Mouse (Mus musculus): Measurements from ENCODE around the gene Rnf19b.

Rnf19b gene

DNA sequence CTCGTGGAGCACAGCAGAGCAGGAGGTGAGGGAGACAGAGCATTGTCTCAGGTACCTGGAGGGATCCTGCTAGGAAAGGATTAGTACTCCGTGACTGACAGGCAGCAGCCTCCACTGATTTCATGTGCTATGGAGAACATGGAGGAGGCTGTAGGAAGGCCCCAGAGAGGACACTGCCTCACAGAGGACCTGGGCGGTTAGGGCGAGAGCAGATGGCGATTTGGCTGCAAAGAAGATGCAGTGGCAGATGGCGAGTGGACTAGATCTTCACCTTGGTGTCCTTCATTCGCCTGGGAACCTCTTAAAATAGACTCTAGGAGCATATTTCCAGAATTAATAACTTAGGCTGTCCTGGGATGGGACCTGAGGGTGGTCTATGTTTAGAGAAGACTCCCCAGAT lies 23.0 kb downstream of the Rnf19b start:
- DNase-seq, result no peak

DNA sequence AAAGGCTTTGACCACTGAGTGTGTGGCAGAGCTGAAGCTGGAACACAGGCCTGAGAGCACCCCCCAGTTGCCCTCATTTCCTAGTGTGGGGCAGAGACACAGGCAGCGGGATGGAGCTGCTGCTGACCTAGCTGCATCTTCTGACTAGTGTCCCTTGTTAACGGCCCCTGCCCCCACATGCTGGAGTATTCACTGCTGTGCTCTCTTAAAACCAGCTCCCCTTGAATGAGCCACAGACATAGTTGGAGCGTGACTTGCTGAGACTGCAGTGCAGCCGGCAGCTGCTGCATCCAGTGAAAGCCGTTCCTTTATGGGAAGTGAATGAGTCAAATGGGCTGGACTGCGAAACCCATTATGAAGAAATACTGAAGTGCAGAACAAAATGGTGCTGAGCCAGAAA lies 23.4 kb downstream of the Rnf19b start:
- DNase-seq, result no peak

DNA sequence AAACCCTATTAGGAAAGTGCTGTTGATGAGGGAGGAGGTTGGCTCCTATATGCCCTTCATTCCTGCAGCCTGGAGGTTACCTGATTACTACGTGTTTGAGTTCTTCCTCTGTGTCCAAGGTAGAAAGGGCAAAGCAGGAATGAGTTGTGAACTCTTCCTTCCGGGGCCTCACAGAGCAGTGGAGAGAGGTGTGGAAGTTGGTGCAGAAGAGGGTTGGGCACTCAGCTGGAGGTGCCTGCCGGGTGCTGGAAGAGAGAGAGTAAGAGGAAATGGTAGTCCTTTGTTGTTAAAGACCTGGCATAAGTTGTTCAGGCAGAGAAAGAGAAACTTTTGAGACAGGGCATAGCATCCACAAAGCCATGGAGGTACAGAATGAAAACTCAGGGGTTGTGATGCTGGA lies 23.9 kb downstream of the Rnf19b start:
- no peak for DNase-seq

DNA sequence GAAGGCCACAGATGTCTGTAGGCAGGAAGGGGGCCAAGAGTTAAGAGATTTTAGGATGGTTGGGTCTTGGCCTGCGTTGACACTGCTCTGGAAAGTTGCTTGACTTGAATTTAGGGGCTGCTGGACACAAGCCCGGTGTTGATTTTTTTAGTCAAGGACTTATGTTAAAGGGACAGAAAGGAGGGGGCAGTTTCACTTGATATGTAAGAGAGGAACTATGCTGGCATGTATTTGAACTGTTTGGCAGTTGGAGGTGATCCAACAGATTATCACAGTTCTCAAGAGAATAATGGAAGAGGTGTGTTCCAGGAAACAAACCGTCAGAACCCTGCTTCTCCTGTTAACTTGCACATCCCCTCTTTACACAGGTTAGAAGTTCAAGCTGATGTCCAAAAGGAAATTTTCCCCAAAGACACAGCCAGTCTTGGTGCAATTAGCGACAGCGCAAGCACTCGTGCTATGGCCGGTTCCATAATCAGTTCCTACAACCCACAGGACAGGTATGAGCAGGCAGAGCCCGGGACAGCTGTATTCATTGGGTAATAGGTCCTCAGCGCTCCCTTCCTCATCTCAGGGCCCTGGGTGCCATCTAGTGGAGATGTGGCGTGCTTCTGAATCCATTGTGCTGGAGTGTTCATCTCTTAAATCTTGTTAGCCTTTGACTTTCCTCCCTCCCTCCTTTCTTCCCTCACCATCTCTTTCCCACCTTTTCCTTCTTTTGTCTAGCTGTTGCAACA lies 24.5 kb downstream of the Rnf19b start:
- DNase-seq, result peak; percentile 82 to 85

DNA sequence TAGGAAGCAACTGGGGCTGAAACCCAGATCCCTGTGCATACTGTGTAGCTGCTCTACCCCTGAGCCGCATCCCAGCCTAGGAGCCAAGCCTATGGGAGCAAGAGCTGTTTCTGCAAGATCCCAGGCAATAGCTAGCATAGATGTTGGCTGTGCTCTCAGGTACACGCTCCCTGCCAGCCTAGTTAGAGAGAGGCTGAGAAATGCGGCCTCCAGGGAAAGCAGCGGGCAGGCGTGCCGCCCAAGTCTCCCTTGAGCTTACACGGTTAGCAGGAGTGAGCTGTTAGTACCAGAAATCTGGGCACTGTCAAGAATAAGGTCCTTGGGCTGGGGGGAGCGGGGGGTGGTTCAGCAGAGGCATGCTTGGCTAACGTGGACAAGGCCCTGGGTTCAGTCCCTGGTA lies 26.8 kb downstream of the Rnf19b start:
- no peak for DNase-seq

DNA sequence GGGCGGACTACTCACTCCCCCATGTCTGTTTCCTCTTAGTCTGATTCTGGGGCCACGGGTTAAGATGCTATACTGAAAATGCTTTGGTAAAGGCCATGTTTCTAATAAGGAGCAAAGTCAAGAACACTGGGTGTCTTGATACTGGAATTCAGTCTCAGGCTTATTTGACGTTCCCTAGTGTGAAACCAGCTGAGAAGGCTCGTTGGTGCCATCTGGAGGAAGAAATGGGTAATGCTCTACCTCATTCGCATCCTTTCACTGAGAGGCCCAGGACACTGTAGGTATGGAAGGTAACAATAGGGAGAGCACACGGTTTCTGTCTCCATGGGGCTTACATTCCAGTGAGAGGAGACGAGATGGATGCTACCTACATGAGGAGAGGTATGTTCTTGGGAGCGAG lies 28.0 kb downstream of the Rnf19b start:
- peak; percentile 82 to 84 for DNase-seq

DNA sequence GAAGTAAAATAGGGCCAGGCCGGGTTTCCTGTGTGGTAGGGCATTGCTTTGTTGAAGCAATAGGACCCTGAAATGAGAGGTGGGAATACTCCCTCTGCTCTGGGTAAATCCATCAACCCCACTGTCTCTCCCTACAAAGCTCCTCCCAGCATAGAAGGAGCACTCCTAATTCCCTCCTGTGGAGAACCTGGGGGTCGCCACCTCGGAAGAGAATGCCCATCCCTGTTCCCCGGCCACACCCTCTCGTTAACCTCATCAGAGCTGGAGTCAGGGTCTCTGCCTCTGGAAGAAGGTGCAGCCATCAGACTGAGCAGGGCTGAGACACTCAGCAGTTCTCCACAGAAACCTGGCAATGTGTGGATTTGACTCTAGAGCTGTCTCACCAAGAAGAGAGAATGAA lies 29.8 kb downstream of the Rnf19b start:
- no peak for DNase-seq

DNA sequence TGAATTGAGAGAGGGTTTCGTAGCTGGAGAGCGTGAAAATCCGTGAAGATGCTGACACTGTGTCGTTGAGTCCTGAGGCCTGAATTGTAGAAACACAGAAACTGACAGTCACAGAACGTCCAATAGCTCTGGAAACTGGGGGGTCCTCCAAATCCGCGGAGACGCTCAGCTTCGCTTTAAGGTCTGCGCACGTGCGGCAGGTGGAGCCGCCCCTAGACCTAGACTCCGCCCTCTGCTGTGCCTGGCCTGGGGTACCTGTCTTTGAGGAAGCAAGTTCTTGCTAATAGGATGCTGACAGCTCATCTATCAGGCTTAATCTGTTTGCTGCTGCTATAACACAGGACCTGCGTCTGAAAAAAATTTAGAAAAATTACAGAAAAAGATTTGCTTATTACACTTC lies 37.2 kb downstream of the Rnf19b start:
- peak; percentile 35 to 45 for DNase-seq

DNA sequence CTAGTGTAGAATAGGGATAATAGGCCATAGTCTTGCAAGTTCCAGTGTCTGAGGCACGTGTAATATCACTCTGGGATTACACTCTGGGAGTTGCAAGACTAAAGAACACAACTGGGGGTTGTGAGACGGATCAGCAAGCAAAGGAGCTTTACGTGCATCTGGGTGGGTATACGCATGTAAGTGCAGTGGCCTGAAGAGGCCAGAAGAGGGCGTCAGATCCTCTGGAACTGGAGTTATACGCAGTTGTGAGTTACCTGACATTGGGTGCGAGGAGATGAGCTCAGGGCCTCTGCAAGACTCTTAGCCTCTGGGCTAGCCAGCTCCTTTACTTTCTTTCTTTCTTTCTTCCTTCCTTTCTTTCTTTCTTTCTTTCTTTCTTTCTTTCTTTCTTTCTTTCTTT lies 38.9 kb downstream of the Rnf19b start:
- DNase-seq, result no peak

DNA sequence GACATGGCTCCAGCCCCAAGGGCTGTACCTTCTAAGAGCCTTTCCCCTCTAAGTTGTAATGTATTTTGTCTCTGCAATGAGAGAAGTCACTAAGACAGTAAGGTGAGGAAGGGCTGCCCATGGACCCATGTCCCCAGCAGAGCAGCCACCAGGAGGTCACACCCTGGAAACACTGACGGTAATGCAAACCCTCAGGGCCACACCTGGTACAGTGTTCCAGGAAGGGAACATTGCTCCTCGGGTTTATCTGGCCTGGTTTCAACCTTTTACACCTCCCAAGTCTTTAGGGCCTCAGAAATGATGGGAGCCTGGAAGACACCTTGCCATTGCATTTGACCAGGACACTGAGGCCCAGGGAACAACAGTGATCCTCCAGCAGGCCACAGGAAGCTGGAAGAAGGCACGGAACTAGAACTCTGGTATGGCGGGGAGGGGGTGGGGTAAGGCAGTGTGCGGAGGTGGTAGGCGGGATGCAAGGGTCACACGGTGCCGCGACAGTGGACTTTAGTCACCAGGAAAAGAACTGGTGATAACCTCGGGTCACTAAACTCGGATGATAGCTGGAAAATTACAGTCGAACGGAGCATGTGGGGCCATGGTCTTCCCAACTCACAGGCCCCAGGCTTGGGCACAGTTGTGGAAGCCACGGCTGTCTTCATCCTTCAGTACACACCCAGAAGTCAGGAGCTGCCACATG lies 44.2 kb downstream of the Rnf19b start:
- DNase-seq, result no peak

DNA sequence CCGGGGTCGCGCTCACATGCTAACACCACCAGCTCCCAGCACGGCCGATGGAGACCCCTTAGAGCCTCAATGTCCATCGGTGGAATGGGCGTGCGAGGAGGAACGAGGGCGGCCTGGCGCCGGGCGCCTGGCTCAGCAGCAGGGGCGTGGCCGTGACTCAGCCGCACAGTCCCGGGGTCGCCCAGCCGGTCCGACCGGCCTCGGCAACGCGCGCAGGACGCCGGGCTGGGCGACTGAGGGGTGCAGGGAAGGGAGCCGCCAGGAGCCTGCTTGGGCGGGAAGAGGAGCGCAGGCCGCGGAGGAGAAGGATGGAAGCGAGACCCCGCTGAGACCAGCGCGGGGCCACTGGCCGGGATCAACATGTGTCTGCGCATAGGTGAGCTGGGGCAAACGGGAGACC lies 47.3 kb downstream of the Rnf19b start, which contains the start of gene Tmem54:
TSS of gene Tmem54 (plus strand) at position 193 of the 400 bp plus-strand sequence.
- no peak for DNase-seq

DNA sequence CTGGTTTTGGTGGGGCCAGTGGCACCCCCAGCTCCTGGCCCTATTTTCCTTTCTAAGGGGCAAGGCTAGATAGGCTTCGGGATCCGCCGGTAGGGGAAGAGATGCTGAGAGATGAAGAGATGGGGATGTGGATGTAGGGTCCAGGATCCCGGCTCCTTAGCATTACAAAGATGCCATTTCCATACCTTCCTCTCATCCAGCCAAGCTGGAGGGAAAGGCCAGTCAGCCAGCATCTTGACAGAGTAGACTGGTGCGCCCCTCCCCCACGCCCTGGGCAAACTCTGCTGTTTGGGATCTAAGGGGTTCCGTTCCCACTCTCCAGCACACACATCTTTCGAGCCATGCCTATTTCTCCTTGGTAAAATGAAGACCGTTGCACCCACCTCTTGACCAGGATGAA lies 48.0 kb downstream of the Rnf19b start:
- DNase-seq, result no peak

DNA sequence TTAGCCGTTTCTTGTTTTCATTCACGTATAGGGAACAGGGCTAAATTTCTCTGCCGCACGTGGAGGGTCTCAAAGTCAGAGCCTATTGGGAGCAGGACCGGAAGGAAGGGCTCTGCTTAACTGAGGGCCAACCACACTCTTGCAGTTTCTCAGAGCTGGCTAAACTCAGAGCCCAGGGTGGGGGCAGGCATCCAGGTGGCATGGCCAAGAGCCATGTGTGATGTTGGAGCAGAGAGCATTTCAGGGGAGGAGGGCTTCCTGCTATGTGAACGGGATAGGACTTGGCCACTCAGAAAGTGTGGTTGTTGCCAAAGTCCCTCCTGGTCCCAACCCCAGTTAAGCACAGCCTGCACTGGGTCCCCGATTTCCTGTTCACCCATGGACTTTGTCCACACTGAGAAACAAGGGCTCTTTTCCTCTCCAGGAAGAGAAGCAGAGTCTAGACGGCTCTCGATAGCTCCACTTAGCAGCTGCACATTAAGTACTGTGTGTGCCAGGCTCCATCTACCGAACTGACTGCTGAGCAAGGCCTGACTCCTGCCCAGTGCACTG lies 49.4 kb downstream of the Rnf19b start:
- DNase-seq, result no peak

DNA sequence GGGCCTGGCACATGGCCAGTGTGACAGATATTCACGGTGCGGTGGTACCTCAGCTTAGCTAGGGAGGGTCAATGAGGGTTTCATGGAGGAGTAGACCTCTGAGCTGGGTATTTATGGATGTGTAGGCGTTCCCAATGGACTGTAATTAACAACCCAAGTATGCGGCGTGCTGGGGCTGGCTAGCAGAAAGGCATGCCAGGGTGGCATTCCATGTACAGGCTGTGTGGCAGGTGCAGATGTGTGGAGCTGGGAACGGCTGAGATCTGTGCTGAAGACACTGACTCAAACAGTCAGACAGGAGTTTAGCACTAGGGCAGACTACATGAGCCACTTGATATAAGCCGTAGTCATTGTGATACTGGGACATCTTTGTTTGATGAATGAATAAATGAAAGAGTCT lies 50.6 kb downstream of the Rnf19b start:
- no peak for DNase-seq

DNA sequence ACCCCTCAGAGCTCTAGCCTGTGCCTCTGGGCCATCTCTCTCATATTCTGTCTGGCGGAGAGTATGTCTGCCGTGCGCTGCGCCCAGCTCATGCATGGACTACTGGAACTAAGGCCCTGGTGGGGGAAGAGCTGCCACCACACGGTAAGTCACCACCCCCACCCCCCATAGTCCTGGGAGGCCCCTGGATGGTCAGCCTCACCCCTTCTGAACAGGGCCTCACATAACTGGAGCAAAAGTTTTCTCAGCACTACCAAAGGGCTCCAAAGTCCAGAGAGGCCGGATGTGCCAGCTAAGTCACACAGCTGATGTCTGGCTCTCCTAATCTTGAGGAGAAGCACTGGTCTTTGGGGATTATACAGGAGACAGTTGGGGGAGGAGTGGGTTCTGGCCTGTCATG lies 52.7 kb downstream of the Rnf19b start:
- no peak for DNase-seq

DNA sequence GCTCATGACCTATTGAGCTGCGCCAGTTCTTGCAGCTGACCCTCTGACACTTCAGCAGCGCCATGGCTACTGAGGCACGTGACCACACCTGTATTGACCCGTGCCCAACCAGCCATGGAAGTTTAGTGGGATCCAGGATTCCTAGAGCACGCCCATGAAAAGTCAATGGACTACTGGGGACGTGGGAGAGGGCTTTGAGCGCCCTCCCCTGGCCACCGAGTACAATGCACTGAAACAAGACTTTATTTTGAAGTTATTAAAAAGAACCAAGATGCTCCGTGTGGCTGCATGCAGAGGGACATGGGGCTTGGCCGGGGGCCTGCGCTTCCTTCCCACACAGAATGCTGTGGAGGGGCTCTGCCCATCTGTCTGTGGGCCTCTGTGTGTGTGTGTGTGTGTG lies 53.3 kb downstream of the Rnf19b start:
- no peak for DNase-seq

DNA sequence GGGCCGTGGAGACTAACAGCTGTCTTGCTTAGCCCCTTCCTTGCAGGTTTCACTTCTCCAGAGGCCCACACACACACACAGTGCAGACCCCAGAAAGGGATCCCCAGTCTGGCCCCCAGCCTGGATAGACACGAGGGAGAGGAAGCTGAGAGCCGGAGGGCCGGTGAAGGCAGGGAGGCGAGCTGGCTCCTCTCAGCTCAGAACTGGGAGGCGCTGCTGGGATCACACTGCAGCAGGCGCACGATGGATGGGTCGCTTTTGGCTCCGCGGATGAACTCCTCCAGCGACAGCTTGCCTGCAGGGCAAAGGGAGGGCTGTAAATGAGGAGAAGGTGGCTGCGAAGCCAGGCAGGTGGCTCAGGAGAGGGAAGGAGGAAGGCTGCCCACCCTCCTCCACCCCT lies 54.2 kb downstream of the Rnf19b start:
- DNase-seq, result no peak

DNA sequence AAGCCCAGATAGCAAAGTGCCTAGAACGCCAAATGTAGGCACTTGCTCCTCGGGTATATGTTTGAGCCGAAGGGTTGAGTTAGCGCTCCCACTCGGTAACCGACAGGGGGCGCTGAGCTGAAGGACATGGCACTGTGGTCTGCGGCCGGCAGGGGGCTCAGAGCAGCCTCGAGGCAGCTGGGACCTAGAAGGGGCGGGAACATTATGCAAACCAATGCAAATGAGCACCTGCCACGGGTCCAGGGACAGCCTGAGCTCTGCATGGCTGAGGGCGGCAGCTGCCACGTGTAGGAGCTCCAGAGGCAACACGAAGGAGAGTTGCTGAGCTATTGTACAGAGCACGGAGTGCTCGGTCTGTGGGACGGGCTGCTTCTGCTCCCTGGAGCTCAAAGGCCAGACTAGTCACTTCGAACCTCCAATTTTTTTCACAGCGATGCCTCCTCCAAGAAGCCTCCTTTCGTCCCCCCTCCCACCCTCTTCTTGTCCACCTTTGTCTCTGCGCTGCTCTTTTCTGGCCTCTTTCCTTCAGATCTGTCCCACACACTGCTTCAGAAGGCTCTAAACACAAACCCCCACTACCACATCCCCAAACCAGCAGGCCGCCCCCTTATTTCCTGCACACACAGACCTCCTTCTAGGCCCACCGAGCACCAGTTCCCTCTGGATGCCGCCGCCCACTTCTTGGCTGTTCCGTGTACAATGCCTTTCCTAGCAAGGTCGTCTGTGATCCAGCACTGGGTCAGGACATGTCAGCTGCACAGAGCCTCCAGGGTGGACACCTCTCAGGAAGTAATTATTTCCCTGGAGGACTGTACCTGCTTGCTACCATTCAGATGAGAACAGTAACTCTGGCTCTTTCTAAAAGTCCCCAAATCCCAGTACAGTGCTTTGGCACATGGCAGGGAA lies 55.3 kb downstream of the Rnf19b start:
- peak; percentile 70 to 71 for DNase-seq

DNA sequence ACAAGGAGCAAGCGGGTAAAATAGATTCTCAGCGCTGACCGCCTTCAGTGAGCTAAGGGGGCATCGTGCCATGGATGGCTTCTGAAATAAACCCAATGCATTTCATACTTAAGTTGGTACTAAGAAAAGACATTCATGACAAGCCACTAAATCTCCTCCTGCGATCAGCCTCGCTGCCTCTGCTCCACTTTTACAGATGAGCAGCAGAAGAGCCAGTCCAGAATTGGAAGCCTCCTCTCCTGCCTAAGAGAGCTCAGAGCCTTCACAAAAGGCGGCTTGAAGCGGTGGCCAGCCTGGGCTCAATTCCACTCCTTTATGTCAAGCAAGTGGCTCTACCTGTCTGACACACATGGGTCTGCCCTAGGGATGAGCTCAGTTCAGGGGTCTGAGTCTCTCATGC lies 58.6 kb downstream of the Rnf19b start:
- no peak for DNase-seq

DNA sequence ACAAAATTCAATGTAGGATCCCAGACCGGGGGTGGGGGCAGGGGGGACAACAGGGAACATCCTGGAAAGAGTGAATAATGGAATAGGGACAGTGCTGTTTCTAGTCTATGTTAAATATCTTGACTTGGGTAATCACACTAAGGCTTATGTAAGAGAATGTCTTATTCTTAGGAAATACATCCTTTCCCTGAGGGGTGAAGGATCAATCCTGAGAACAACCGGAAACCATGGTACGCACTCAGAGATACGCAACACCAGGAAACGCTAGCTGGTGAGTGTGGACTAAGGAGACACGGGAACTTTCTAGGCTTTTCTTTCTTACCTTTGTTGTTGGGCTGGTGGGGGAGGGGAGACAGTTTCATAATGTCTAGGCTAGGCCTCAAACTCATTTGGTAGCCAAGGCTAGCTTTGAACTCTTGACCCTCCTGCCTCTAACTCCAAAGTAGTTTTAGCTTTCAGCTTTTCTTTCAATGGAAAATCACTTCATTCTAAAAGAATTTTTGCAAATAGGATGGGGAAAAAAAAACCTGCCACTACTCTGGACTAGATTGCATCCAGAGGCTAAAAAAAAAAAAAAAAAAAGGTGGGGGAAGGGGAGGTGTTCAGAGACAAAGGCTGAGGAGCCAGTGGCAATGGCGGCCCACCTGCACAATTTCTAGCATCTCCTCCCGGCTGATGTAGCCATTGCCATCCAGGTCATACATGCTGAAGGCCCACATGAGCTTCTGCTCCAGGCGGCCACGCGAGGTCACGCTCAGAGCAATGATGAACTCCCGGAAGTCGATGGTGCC lies 59.8 kb downstream of the Rnf19b start:
- no peak for DNase-seq

DNA sequence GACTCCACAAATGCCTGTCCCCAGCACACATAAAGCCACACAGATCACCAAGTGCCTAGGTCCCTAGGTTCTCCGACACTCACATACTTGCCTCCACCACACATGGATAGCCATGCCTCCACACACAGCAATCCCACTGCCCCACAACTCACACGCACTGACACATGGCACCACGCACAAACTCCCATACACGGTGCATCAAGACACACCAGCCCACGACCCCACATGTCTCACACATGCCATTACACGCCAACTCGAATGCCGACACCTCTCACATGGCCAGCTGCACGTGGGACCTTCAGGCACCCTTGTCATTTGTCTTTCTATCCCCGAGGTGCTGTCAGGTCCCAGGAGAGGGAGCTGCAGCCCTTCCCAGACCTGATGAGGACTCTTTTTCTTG lies 61.6 kb downstream of the Rnf19b start:
- no peak for DNase-seq

All from B cell, adult 2 months (primary cell).